Comparison of ENCODE assay signal across 1 mouse cellular context in the genomic region with DNA sequence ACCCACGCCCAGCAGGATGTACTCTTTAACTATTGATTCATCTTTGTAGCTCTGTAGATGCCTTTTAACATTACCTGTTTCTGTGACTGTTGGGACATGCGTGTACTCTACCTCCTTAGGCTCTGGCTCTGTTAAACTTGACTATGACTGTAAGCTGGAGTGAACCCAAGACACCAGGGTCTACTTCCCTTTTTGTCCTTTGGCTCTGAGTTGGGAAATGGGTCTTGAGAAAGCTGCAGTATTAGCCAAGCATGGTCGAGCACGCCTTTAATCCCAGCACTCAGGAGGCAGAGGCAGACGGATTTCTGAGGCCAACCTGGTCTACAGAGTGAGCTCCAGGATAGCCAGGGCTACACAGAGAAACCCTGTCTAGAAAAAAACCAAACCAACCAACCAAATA.
TF ChIP-seq lines count a peak whose summit lies in the region.

No protein-coding gene starts in this region.

TF ChIP-seq in MEL, 35 proteins besides CTCF, POLR2A, EP300 and RAD21:
- TF ChIP-seq BHLHE40 (IDR thresholded peaks at IDR 0.05; ENCODE audit: borderline replicate concordance, low read depth, low read length): 0 out of 2 replicates have a peak, but pooled peaks have one; percentile 26
- 0 out of 2 replicates have a peak, but pooled peaks have one; percentile 10 for TF ChIP-seq ETS1 (IDR thresholded peaks at IDR 0.05; ENCODE audit: low read depth, low read length)
- TF ChIP-seq USF2 (IDR thresholded peaks at IDR 0.05; ENCODE audit: borderline replicate concordance in 1 of 2, insufficient read depth in 1 of 2, low read depth in 1 of 2, low read length in 2 of 2): no peak
- peak; percentile 65; the same call in 1 of the 2 replicates for TF ChIP-seq MAX (IDR thresholded peaks at IDR 0.05; ENCODE audit: low read length)
- 0 out of 2 replicates have a peak, but pooled peaks have one; percentile 14 for TF ChIP-seq TCF12 (IDR thresholded peaks at IDR 0.05; ENCODE audit: low read depth, low read length)
- 0 out of 2 replicates have a peak, but pooled peaks have one; percentile 27 for TF ChIP-seq HCFC1 (IDR thresholded peaks at IDR 0.05; ENCODE audit: low read depth, low read length)
- no peak for TF ChIP-seq ELF1 (IDR thresholded peaks at IDR 0.05; ENCODE audit: low read depth, low read length)
- TF ChIP-seq SIN3A (IDR thresholded peaks at IDR 0.05; ENCODE audit: low read length): peak; percentile 29; the same call in 1 of the 2 replicates
- TF ChIP-seq MYC (IDR thresholded peaks at IDR 0.05; ENCODE audit: low read depth, low read length): peak; percentile 67; the same call in 1 of the 2 replicates
